ENCODE assay signal across 24 mouse cellular contexts in the genomic region with DNA sequence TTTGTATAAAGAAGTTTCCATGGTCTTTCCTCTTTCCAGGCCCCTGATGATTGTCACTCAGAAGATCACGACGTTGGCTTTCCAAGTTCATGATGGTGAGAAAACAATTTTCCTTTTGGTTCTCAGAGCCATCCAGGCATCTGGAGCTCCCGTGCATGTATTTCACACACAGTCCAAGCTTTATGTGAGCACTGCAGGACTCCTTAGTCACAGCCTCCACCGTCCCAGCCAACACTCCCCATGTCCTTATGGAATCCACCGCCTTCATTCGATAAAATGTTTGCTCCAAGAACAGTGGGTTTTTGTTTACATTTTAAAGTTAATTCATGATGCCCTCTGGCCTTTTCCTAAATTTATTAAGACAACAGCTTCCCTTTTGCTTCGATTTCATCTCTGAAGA.
"Had no signal": no experiment of that assay in that cellular context is flagged by ENCODE, and none has a peak within 500 bp of the region (broad histone marks: within the 10 kb centered on the region; RNA-seq: fewer than 3 reads in every experiment).

No protein-coding gene starts in this region.

- H3K4me1 ChIP-seq: heart, embryonic 15.5 days; hindbrain, embryonic 13.5 days; hindbrain, embryonic 15.5 days; limb, embryonic 15.5 days; liver, embryonic 12.5 days had no signal

- H3K27ac ChIP-seq: heart, adult 2 months; heart, embryonic 13.5 days; heart, embryonic 15.5 days; hindbrain, embryonic 13.5 days; hindbrain, embryonic 15.5 days; hindbrain, postnatal 0 days; limb, embryonic 13.5 days; limb, embryonic 15.5 days; liver, embryonic 12.5 days; liver, embryonic 14.5 days had no signal

- H3K9ac ChIP-seq: forebrain, postnatal 0 days; heart, embryonic 13.5 days; heart, embryonic 15.5 days; hindbrain, embryonic 13.5 days; hindbrain, embryonic 15.5 days; limb, embryonic 13.5 days; limb, embryonic 15.5 days; liver, embryonic 12.5 days; liver, embryonic 14.5 days had no signal

- H3K36me3 ChIP-seq: heart, embryonic 15.5 days; hindbrain, embryonic 13.5 days; hindbrain, embryonic 15.5 days; limb, embryonic 15.5 days; liver, embryonic 12.5 days had no signal

- H3K4me2 ChIP-seq: heart, embryonic 11.5 days; heart, embryonic 13.5 days; heart, embryonic 15.5 days; hindbrain, embryonic 13.5 days; hindbrain, embryonic 15.5 days; limb, embryonic 13.5 days; limb, embryonic 15.5 days; liver, embryonic 12.5 days had no signal

- H3K27me3 ChIP-seq: heart, embryonic 13.5 days; heart, embryonic 15.5 days; hindbrain, embryonic 13.5 days; hindbrain, embryonic 15.5 days; limb, embryonic 13.5 days; limb, embryonic 15.5 days; liver, embryonic 12.5 days had no signal

- ATAC-seq: forebrain, postnatal 0 days; hindbrain, postnatal 0 days; intestine, embryonic 16.5 days; liver, embryonic 12.5 days had no signal

- H3K4me3 ChIP-seq: heart, adult 2 months; heart, embryonic 13.5 days; heart, embryonic 15.5 days; hindbrain, embryonic 13.5 days; hindbrain, embryonic 15.5 days; limb, embryonic 13.5 days; limb, embryonic 15.5 days; liver, embryonic 12.5 days had no signal

- DNase-seq: forebrain, postnatal 0 days; gastrocnemius, postnatal 14 days; gastrocnemius, postnatal 36 days; heart, adult 11 months; heart, adult 2 months; heart, postnatal 14 days; heart, postnatal 36 days; kidney, adult 11 months; kidney, adult 8-10 months; kidney, postnatal 36 days; layer of hippocampus, adult 9-11 months; layer of hippocampus, postnatal 36 days; left cerebral cortex, postnatal 4 days had no signal

- H3K9me3 ChIP-seq: heart, embryonic 13.5 days; heart, embryonic 15.5 days; hindbrain, embryonic 13.5 days; hindbrain, embryonic 15.5 days; limb, embryonic 15.5 days; liver, embryonic 12.5 days had no signal
